In genomic region chr16:18233451-18233850, GRCm38 (mm10) we compare ENCODE assay signal across 10 mouse cellular contexts. TPM values are rescaled to one million over a fixed set of nuclear protein-coding genes. Genes with fewer than 3 reads are reported as not detected.
DNase-seq lines count a peak whose midpoint lies in the region; ATAC-seq and TF ChIP-seq lines count a peak whose summit lies in the region.
"Had no signal": no experiment of that assay in that cellular context is flagged by ENCODE, and none has a peak within 500 bp of the region (broad histone marks: within the 10 kb centered on the region; RNA-seq: fewer than 3 reads in every experiment).

No protein-coding gene starts in this region.

- H3K4me3 ChIP-seq in gastrocnemius, adult 2 months: peak overlapping the region; percentile 95
- H3K4me3 ChIP-seq in midbrain, embryonic 10.5 days: peak overlapping the region; percentile 91
- H3K4me3 ChIP-seq in midbrain, embryonic 11.5 days (ENCODE audit: low read depth, low read length): no peak overlapping the region
- peak overlapping the region; percentile 79; the same call in 1 of the 2 replicates for H3K4me3 ChIP-seq in midbrain, embryonic 12.5 days

- H3K27me3 ChIP-seq in midbrain, embryonic 10.5 days (ENCODE audit: low read depth, poor library complexity, severe bottlenecking): no peaks in the 10 kb centered on the region
- no peaks in the 10 kb centered on the region for H3K27me3 ChIP-seq in midbrain, embryonic 11.5 days (ENCODE audit: control insufficient read depth, insufficient read depth, low read length)
- H3K27me3 ChIP-seq in midbrain, embryonic 12.5 days: no peaks in the 10 kb centered on the region

- WGBS in midbrain, embryonic 10.5 days: 89% methylated on average over 1 of the region's 1 CpGs
- WGBS in midbrain, embryonic 11.5 days: 79% methylated on average over 1 of the region's 1 CpGs
- WGBS in midbrain, embryonic 12.5 days: 73% methylated on average over 1 of the region's 1 CpGs

- peaks cover 28% of the 10 kb centered on the region for H3K36me3 ChIP-seq in midbrain, embryonic 10.5 days
- H3K36me3 ChIP-seq in midbrain, embryonic 11.5 days (ENCODE audit: control insufficient read depth, insufficient read depth, low read length): no peaks in the 10 kb centered on the region; the same call in 1 of the 2 replicates
- H3K36me3 ChIP-seq in midbrain, embryonic 12.5 days: peaks cover 10% of the 10 kb centered on the region; the same call in 1 of the 2 replicates

- H3K4me2 ChIP-seq in midbrain, embryonic 11.5 days: no peak overlapping the region
- peak overlapping the region; percentile 68 for H3K4me2 ChIP-seq in midbrain, embryonic 12.5 days (replicated peaks)

- no peaks in the 10 kb centered on the region for H3K9me3 ChIP-seq in midbrain, embryonic 10.5 days (replicated peaks)
- H3K9me3 ChIP-seq in midbrain, embryonic 11.5 days (ENCODE audit: control insufficient read depth, low read length): no peaks in the 10 kb centered on the region
- H3K9me3 ChIP-seq in midbrain, embryonic 12.5 days: no peaks in the 10 kb centered on the region

- H3K27ac ChIP-seq in gastrocnemius, adult 2 months: peak overlapping the region; percentile 94
- H3K27ac ChIP-seq in midbrain, embryonic 10.5 days (replicated peaks): no peak overlapping the region
- H3K27ac ChIP-seq in midbrain, embryonic 11.5 days (ENCODE audit: low read depth, low read length): no peak overlapping the region
- no peak overlapping the region for H3K27ac ChIP-seq in midbrain, embryonic 12.5 days (replicated peaks)

- no peak overlapping the region for H3K9ac ChIP-seq in midbrain, embryonic 11.5 days (ENCODE audit: low read length)
- peak overlapping the region; percentile 89; the same call in 1 of the 2 replicates for H3K9ac ChIP-seq in midbrain, embryonic 12.5 days (replicated peaks)

- TF ChIP-seq CTCF in gastrocnemius, adult 2 months (IDR thresholded peaks at IDR 0.05): no peak

- intact Hi-C loops in gastrocnemius, adult 2 months (cut with DNase I): loop anchor here (10.0 kb wide), 1 partner anchor 319 kb away; the partner anchor contains the start of genes Ess2 and Gsc2

- DNase-seq in gastrocnemius, adult 2 months: no peak
- no peak for DNase-seq in gastrocnemius, postnatal 25 days
- no peak for DNase-seq in midbrain, embryonic 10.5 days (ENCODE audit: low spot score)
- no peak for DNase-seq in midbrain, embryonic 11.5 days (ENCODE audit: low spot score, missing footprints)
- DNase-seq in thymus, postnatal 4 days: peak; percentile 49
- no peak for DNase-seq in ovary, postnatal 14 days (ENCODE audit: low spot score)
- no peak for DNase-seq in cerebellum, adult 11 months
- DNase-seq: adrenal gland, adult 2 months had no signal

- ATAC-seq in midbrain, embryonic 11.5 days (ENCODE audit: low FRiP score): no peak
- no peak for ATAC-seq in midbrain, embryonic 12.5 days (ENCODE audit: low FRiP score, low read depth)

- peaks cover 34% of the 10 kb centered on the region for H3K4me1 ChIP-seq in midbrain, embryonic 10.5 days
- H3K4me1 ChIP-seq in midbrain, embryonic 11.5 days (ENCODE audit: control insufficient read depth, insufficient read depth, low read length): peaks cover 18% of the 10 kb centered on the region
- H3K4me1 ChIP-seq in midbrain, embryonic 12.5 days: peaks cover 35% of the 10 kb centered on the region

RNA-seq across cellular contexts. Expression of gene Zdhhc8, which starts 1.5 kb away (rescaled TPM):
- total RNA-seq in gastrocnemius, adult 2 months (2021): 10 to 100 TPM; 21.6 to 28.7 TPM
- total RNA-seq in gastrocnemius, postnatal 25 days (2021): 10 to 100 TPM; 21.6 to 26.6 TPM
- 9.4 and 11.3 TPM in 2 replicates for polyA plus RNA-seq in midbrain, embryonic 10.5 days (2016; fragmentation: Nextera tagmentation; extraction: Ambion mirVana)
- 7.1 and 8.4 TPM in 2 replicates for polyA plus RNA-seq in midbrain, embryonic 11.5 days (2014; fragmentation: Nextera tagmentation; extraction: Ambion mirVana)
- polyA plus RNA-seq in midbrain, embryonic 12.5 days (2016; fragmentation: Nextera tagmentation; extraction: Ambion mirVana): 15.0 and 16.6 TPM in 2 replicates

RNA-seq across cellular contexts. Expression of gene Trmt2a, which starts 15.0 kb away (rescaled TPM):
- total RNA-seq in gastrocnemius, adult 2 months (2021): 10 to 100 TPM in 1 of 2 experiments, 1 to 10 TPM in 1; 9.7 to 12.0 TPM
- total RNA-seq in gastrocnemius, postnatal 25 days (2021): 1 to 10 TPM; 9.6 to 10.0 TPM
- 127 and 132 TPM in 2 replicates for polyA plus RNA-seq in midbrain, embryonic 10.5 days (2016; fragmentation: Nextera tagmentation; extraction: Ambion mirVana)
- 90.4 and 104 TPM in 2 replicates for polyA plus RNA-seq in midbrain, embryonic 11.5 days (2014; fragmentation: Nextera tagmentation; extraction: Ambion mirVana)
- 112 and 120 TPM in 2 replicates for polyA plus RNA-seq in midbrain, embryonic 12.5 days (2016; fragmentation: Nextera tagmentation; extraction: Ambion mirVana)

RNA-seq across cellular contexts. Expression of gene Ranbp1, which starts 15.1 kb away (rescaled TPM):
- total RNA-seq in gastrocnemius, adult 2 months (2021): 10 to 100 TPM; 17.9 to 28.5 TPM
- 10 to 100 TPM; 21.6 to 24.7 TPM for total RNA-seq in gastrocnemius, postnatal 25 days (2021)
- 1,186 and 1,334 TPM in 2 replicates for polyA plus RNA-seq in midbrain, embryonic 10.5 days (2016; fragmentation: Nextera tagmentation; extraction: Ambion mirVana)
- polyA plus RNA-seq in midbrain, embryonic 11.5 days (2014; fragmentation: Nextera tagmentation; extraction: Ambion mirVana): 1,256 and 1,339 TPM in 2 replicates
- 869 and 888 TPM in 2 replicates for polyA plus RNA-seq in midbrain, embryonic 12.5 days (2016; fragmentation: Nextera tagmentation; extraction: Ambion mirVana)

RNA-seq across cellular contexts. Expression of gene Ccdc188, which starts 15.8 kb away (rescaled TPM):
- total RNA-seq in gastrocnemius, adult 2 months (2021): not detected
- total RNA-seq in gastrocnemius, postnatal 25 days (2021): not detected
- not detected in 2 replicates for polyA plus RNA-seq in midbrain, embryonic 10.5 days (2016; fragmentation: Nextera tagmentation; extraction: Ambion mirVana)
- not detected in 2 replicates for polyA plus RNA-seq in midbrain, embryonic 11.5 days (2014; fragmentation: Nextera tagmentation; extraction: Ambion mirVana)
- polyA plus RNA-seq in midbrain, embryonic 12.5 days (2016; fragmentation: Nextera tagmentation; extraction: Ambion mirVana): not detected in 2 replicates
- total RNA-seq: adrenal gland, adult 2 months; layer of hippocampus, postnatal 14 days had no signal
- polyA plus RNA-seq: adrenal gland, adult 2 months had no signal

RNA-seq across cellular contexts. Expression of gene Gm49776, which starts 24.7 kb away (rescaled TPM):
- total RNA-seq in gastrocnemius, adult 2 months (2021): not detected
- not detected for total RNA-seq in gastrocnemius, postnatal 25 days (2021)
- 1.9 and 2.2 TPM in 2 replicates for polyA plus RNA-seq in midbrain, embryonic 10.5 days (2016; fragmentation: Nextera tagmentation; extraction: Ambion mirVana)
- 1.4 TPM in 1 of 2 replicates, not detected in the other for polyA plus RNA-seq in midbrain, embryonic 11.5 days (2014; fragmentation: Nextera tagmentation; extraction: Ambion mirVana)
- 1.9 and 3.3 TPM in 2 replicates for polyA plus RNA-seq in midbrain, embryonic 12.5 days (2016; fragmentation: Nextera tagmentation; extraction: Ambion mirVana)
- total RNA-seq: layer of hippocampus, postnatal 14 days had no signal
- polyA plus RNA-seq: adrenal gland, adult 2 months had no signal
